Mouse (Mus musculus) kidney, adult 18-20 months (tissue): ENCODE measurements around the gene Gm9049.
A peak's percentile ranks its signal among the peaks of the same experiment; 100 is the strongest.
"Not testable (repeated sequence)": the region's sequence is repeated elsewhere in the genome, so short reads cannot be mapped to it uniquely, and the experiment has no call there.

ENCODE experiments used
- DNase-seq: peaks from one replicate; pipeline ENCODE4 v3.0.0; 2021

Gene Gm9049

DNA sequence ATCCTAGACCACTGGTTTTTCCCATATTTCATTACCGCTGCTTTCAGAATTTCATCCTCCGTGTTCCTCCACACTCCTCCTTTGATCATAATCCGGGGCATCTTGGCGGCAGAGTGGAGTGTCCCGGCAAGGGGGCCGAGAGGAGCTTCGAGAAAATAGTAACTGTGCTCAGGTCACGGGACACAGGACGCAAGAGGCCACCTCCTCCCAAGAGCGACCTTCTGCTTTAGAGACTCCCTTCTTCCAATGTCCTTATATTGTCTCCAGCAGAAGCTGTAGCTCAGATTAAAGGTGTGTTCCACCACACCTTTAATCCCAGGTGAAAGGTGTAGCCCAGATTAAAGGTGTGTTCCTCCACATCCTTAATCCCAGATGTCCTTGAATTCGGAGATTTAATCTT lies at the start of gene Gm9049:
Gm9049 (minus strand) TSS at position 101 of the 400 bp plus-strand sequence.
- DNase-seq = not testable (repeated sequence)

DNA sequence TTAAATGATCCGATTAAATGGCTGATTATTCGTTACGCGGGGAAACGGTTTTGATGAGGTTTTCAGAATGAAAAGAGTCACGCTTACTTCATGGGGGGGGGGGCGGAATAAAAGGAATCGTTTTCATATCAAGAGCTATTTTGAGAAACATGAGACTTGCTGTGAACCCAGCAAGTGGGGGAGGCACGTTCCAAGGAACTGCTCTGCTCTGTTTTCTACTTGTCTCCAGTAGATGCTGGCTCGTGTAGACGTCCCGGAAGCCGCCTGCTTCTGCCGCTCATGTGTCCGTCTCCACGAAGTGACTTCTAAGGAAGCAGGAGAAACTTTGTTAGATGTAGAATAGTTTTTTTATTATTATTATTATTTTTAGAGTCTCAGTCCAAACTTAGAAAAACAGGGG lies 46.0 kb upstream of the Gm9049 start:
- no peak for DNase-seq

DNA sequence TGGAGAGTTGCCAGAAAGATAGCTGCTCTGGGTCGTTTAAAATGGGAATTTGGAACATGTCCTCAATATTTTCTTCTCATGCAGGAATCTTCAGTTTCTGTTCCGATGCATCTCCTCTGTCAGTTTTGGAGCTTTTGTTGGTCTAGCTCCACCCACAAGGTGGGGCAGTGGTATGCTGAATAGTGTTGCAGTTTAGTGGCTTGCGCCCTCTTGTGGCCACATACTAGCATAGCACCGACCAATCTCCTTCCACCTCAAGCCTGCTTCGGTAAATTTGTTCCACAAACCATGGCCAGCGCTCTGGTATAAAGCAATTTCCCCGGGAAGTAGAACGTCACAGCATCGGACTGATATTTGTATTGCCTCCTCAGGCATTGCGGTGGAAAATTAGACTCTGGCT lies 16.5 kb upstream of the Gm9049 start:
- DNase-seq = peak; percentile 64

DNA sequence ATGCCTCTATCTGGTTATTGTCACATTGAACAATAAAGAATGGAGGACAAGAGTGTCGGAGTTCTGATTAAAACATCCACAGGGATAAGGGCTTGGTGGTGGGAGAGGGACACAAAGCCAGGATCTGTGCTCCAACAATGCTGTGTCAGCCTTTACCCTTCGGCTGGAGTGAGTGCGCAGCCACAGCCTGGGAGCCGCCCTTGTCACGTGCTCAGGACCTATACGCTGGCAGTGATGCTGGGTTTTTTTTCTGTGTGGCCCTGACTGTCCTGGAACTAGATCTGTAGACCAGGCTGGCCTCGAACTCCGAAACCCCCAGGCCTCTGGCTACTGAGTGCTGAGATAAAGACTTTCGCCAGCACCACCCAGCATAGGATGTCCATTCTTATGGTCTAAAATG lies 15.6 kb upstream of the Gm9049 start:
- DNase-seq = no peak

DNA sequence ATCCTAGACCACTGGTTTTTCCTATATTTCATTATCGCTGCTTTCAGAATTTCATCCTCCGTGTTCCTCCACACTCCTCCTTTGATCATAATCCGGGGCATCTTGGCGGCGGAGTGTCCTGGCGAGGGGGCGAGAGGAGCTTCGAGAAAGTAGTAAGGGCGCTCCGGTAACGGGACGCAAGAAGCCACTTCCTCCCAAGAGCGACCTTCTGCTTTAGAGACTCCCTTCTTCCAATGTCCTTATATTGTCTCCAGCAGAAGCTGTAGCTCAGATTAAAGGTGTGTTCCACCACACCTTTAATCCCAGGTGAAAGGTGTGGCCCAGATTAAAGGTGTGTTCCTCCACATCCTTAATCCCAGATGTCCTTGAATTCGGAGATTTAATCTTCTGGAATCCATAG lies 5.3 kb downstream of the Gm9049 start, which contains the start of gene Gm9048:
Gm9048 (minus strand) TSS at position 101 of the 400 bp plus-strand sequence.
- DNase-seq = not testable (repeated sequence)

DNA sequence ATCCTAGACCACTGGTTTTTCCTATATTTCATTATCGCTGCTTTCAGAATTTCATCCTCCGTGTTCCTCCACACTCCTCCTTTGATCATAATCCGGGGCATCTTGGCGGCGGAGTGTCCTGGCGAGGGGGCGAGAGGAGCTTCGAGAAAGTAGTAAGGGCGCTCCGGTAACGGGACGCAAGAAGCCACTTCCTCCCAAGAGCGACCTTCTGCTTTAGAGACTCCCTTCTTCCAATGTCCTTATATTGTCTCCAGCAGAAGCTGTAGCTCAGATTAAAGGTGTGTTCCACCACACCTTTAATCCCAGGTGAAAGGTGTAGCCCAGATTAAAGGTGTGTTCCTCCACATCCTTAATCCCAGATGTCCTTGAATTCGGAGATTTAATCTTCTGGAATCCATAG lies 10.8 kb downstream of the Gm9049 start, which contains the start of gene Gm9046:
Gm9046 (minus strand) TSS at position 101 of the 400 bp plus-strand sequence.
- not testable (repeated sequence) for DNase-seq

DNA sequence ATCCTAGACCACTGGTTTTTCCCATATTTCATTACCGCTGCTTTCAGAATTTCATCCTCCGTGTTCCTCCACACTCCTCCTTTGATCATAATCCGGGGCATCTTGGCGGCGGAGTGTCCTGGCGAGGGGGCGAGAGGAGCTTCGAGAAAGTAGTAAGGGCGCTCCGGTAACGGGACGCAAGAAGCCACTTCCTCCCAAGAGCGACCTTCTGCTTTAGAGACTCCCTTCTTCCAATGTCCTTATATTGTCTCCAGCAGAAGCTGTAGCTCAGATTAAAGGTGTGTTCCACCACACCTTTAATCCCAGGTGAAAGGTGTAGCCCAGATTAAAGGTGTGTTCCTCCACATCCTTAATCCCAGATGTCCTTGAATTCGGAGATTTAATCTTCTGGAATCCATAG lies 16.2 kb downstream of the Gm9049 start, which contains the start of gene Gm9045:
Gm9045 (minus strand) TSS at position 101 of the 400 bp plus-strand sequence.
- not testable (repeated sequence) for DNase-seq

DNA sequence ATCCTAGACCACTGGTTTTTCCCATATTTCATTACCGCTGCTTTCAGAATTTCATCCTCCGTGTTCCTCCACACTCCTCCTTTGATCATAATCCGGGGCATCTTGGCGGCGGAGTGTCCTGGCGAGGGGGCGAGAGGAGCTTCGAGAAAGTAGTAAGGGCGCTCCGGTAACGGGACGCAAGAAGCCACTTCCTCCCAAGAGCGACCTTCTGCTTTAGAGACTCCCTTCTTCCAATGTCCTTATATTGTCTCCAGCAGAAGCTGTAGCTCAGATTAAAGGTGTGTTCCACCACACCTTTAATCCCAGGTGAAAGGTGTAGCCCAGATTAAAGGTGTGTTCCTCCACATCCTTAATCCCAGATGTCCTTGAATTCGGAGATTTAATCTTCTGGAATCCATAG lies 21.6 kb downstream of the Gm9049 start, which contains the start of gene Gm9044:
Gm9044 (minus strand) TSS at position 101 of the 400 bp plus-strand sequence.
- DNase-seq = not testable (repeated sequence)

DNA sequence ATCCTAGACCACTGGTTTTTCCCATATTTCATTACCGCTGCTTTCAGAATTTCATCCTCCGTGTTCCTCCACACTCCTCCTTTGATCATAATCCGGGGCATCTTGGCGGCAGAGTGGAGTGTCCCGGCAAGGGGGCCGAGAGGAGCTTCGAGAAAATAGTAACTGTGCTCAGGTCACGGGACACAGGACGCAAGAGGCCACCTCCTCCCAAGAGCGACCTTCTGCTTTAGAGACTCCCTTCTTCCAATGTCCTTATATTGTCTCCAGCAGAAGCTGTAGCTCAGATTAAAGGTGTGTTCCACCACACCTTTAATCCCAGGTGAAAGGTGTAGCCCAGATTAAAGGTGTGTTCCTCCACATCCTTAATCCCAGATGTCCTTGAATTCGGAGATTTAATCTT lies 27.0 kb downstream of the Gm9049 start, which contains the start of gene Gm9040:
Gm9040 (minus strand) TSS at position 101 of the 400 bp plus-strand sequence.
- not testable (repeated sequence) for DNase-seq

DNA sequence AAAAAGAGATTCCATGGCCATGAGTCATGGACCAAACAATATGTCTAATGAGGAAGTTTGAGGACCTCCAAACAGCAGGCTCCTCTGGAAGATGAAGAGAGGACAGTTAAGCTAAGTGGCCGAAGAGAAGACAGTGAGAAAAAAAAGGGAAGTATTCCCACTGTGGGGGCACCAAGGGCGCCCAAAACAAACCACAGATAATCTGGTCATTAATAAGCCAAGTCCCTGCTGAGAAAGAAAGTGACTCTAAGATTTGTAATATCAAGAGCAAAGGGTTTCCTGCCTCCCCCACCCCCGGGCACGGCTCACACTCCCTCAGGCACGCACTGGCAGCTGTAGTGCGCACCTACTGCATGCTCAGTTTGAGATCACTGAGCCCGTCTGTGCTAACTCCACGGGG lies 34.9 kb downstream of the Gm9049 start:
- DNase-seq = no peak

DNA sequence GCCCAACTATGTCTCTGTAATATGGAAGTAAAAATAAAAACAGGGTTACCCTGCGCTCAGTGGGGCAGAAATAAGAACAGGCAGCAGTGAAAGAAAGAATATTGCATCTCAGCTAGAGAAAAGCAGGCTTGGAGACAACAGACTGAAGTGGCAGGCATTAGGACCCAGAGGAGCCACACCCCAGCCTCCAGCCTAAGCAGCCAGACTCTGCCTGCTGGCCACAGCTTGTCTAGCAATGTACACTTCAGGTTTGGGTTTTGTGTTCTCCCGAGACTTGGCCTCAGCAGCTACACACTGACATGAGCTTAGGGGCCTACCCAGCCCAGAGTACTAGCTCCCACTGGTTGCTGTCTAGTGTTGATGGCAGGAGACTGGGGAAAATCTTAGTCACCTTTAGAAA lies 51.8 kb downstream of the Gm9049 start:
- not testable (repeated sequence) for DNase-seq
